Mouse (Mus musculus): Measurements from ENCODE around the gene Sgms2. TPM values are rescaled to one million over a fixed set of nuclear protein-coding genes. Genes with fewer than 3 reads are reported as not detected.

The Sgms2 gene
- polyA plus RNA-seq, 1 experiment: 4.2 TPM

DNA sequence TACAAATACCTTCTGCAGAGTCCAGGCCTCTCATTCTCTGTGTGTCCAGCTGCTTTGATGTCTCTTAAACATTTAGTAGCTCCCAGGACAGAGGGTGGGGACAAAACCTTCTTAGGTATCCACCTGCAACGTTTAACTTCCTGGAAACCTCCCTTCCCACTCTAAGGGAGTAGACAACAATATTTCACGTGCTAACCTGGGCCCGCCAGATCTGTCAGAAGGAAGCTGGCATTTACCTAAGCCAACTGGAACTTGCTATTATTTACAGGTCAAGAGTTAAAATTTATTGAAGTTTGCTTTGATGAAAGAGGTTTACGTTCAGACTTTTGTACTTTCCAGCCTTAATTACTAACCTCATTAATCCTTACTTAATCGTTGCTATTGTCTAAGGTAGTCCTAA is 2.2 kb downstream of the Sgms2 start:
- H3K4me2 ChIP-seq (ENCODE audit: low read depth): peak overlapping the region; percentile 76
- no peaks in the 10 kb centered on the region for H3K27me3 ChIP-seq (ENCODE audit: control insufficient read depth, insufficient read depth, insufficient read length)
- H3K79me2 ChIP-seq (ENCODE audit: control insufficient read depth, insufficient read depth): peaks cover 4% of the 10 kb centered on the region
- H3ac ChIP-seq (ENCODE audit: control insufficient read depth, insufficient read length): no peak overlapping the region
- TF ChIP-seq TCF3 (IDR thresholded peaks at IDR 0.05; ENCODE audit: insufficient read length, low read depth): no peak
- no peak for TF ChIP-seq TCF12 (IDR thresholded peaks at IDR 0.05; ENCODE audit: insufficient read depth, poor library complexity, severe bottlenecking)
- no peak for TF ChIP-seq SRF (IDR thresholded peaks at IDR 0.05; ENCODE audit: control insufficient read depth, insufficient read length, low read depth)
- TF ChIP-seq POLR2A (IDR thresholded peaks at IDR 0.05; ENCODE audit: insufficient read length, low read depth): no peak
- no peak for TF ChIP-seq USF1 (IDR thresholded peaks at IDR 0.05; ENCODE audit: low read depth)
- TF ChIP-seq E2F4 (IDR thresholded peaks at IDR 0.05; ENCODE audit: insufficient read depth): no peak
- TF ChIP-seq CEBPB (IDR thresholded peaks at IDR 0.05; ENCODE audit: insufficient read depth, poor library complexity, severe bottlenecking): no peak
- no peak for TF ChIP-seq MYOD1 (IDR thresholded peaks at IDR 0.05; ENCODE audit: control insufficient read depth in 1 of 3, insufficient read length in 2 of 3, low read depth in 2 of 3)
- no peaks in the 10 kb centered on the region for H3K36me3 ChIP-seq (ENCODE audit: control insufficient read depth, insufficient read depth)
- peak overlapping the region; percentile 47 for H3K4me3 ChIP-seq

DNA sequence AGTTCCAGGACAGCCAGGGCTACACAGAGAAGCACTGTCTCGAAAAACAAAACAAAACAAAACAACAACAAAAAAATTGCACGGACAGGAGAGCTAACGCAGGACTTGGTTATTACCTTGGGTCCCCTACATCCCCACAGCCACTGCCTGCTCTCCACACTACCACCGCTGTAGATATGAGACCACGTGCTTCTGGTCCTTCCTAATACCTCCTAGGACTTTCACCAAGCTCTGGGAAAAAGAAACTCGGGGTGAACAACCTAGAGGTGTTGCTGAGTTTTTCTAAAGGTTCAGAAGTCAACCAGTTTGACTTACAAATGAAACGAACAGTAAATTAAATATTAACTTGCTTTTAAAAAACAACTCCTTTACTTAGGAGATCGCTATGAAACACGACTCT is 2.8 kb downstream of the Sgms2 start:
- TF ChIP-seq E2F4 (IDR thresholded peaks at IDR 0.05; ENCODE audit: insufficient read depth): no peak
- TF ChIP-seq USF1 (IDR thresholded peaks at IDR 0.05; ENCODE audit: low read depth): no peak
- TF ChIP-seq MYOG (IDR thresholded peaks at IDR 0.05; ENCODE audit: control insufficient read depth in 1 of 3, insufficient read depth in 1 of 3, insufficient read length in 2 of 3, low read depth in 2 of 3): no peak
- TF ChIP-seq MYOD1 (IDR thresholded peaks at IDR 0.05; ENCODE audit: control insufficient read depth in 1 of 3, insufficient read length in 2 of 3, low read depth in 2 of 3): no peak
- no peak for TF ChIP-seq SRF (IDR thresholded peaks at IDR 0.05; ENCODE audit: control insufficient read depth, insufficient read length, low read depth)
- no peaks in the 10 kb centered on the region for H3K27me3 ChIP-seq (ENCODE audit: control insufficient read depth, insufficient read depth, insufficient read length)
- peak overlapping the region; percentile 76 for H3K4me2 ChIP-seq (ENCODE audit: low read depth)
- H3K36me3 ChIP-seq (ENCODE audit: control insufficient read depth, insufficient read depth): no peaks in the 10 kb centered on the region
- H3K4me3 ChIP-seq: peak overlapping the region; percentile 47
- H3ac ChIP-seq (ENCODE audit: control insufficient read depth, insufficient read length): no peak overlapping the region
- peaks cover 4% of the 10 kb centered on the region for H3K79me2 ChIP-seq (ENCODE audit: control insufficient read depth, insufficient read depth)

DNA sequence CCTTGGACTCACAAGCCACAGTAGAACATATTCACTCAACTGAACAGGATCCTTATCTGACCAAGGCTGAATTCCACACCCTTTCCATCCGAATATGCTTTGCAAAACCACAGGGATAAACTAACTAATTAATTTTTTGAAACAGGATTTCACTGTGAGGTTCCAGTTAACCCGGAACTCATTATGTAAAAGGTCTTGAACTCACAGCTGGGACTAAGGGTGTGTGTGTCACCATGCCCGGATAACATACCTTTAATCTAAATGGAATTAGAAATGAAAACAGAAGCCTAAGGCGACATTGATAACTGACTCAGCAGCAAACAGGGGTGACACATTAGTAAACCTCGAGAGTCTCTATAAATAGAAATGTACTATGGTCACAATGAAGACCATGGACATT is 5.8 kb downstream of the Sgms2 start:
- no peak for TF ChIP-seq REST (IDR thresholded peaks at IDR 0.05; ENCODE audit: insufficient read depth, insufficient read length)
- no peak for TF ChIP-seq TCF3 (IDR thresholded peaks at IDR 0.05; ENCODE audit: insufficient read length, low read depth)
- TF ChIP-seq POLR2AphosphoS2 (IDR thresholded peaks at IDR 0.05; ENCODE audit: insufficient read length, low read depth): no peak
- no peak for TF ChIP-seq USF1 (IDR thresholded peaks at IDR 0.05; ENCODE audit: low read depth)
- no peak for TF ChIP-seq MYOG (IDR thresholded peaks at IDR 0.05; ENCODE audit: control insufficient read depth in 1 of 3, insufficient read depth in 1 of 3, insufficient read length in 2 of 3, low read depth in 2 of 3)
- no peak for TF ChIP-seq SRF (IDR thresholded peaks at IDR 0.05; ENCODE audit: control insufficient read depth, insufficient read length, low read depth)
- no peak for TF ChIP-seq POLR2A (IDR thresholded peaks at IDR 0.05; ENCODE audit: insufficient read length, low read depth)
- no peak for TF ChIP-seq E2F4 (IDR thresholded peaks at IDR 0.05; ENCODE audit: insufficient read depth)
- TF ChIP-seq CEBPB (IDR thresholded peaks at IDR 0.05; ENCODE audit: insufficient read depth, poor library complexity, severe bottlenecking): no peak
- no peak for TF ChIP-seq MYOD1 (IDR thresholded peaks at IDR 0.05; ENCODE audit: control insufficient read depth in 1 of 3, insufficient read length in 2 of 3, low read depth in 2 of 3)

DNA sequence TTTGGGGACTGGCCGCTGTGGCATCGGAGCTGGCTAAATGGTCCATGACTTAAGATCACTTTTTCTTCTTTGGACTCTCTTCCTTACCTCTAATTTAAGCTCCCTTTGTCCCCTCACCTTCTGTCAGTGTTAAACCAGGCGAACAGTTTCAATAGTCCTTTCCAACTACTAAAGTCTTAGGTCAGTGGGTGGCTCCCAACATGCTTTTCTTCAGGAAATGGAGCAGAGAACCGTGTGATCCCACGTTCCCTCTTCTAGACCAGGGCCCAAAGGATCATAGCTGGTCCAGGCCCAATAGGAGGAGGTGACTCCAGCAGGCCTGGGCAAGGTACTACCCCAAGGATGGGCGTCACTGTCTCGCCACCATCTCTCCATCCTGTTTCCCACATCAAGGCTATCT is 7.6 kb downstream of the Sgms2 start:
- no peak overlapping the region for H3ac ChIP-seq (ENCODE audit: control insufficient read depth, insufficient read length)
- no peak overlapping the region for H3K4me3 ChIP-seq
- peaks cover 4% of the 10 kb centered on the region for H3K79me2 ChIP-seq (ENCODE audit: control insufficient read depth, insufficient read depth)
- H3K4me2 ChIP-seq (ENCODE audit: low read depth): no peak overlapping the region
- H3K27me3 ChIP-seq (ENCODE audit: control insufficient read depth, insufficient read depth, insufficient read length): no peaks in the 10 kb centered on the region
- TF ChIP-seq POLR2A (IDR thresholded peaks at IDR 0.05; ENCODE audit: insufficient read length, low read depth): no peak
- no peak for TF ChIP-seq E2F4 (IDR thresholded peaks at IDR 0.05; ENCODE audit: insufficient read depth)
- TF ChIP-seq REST (IDR thresholded peaks at IDR 0.05; ENCODE audit: insufficient read depth, insufficient read length): no peak
- TF ChIP-seq TCF12 (IDR thresholded peaks at IDR 0.05; ENCODE audit: insufficient read depth, poor library complexity, severe bottlenecking): no peak
- no peak for TF ChIP-seq USF1 (IDR thresholded peaks at IDR 0.05; ENCODE audit: low read depth)
- no peak for TF ChIP-seq POLR2AphosphoS2 (IDR thresholded peaks at IDR 0.05; ENCODE audit: insufficient read length, low read depth)
- no peak for TF ChIP-seq CEBPB (IDR thresholded peaks at IDR 0.05; ENCODE audit: insufficient read depth, poor library complexity, severe bottlenecking)
- TF ChIP-seq SRF (IDR thresholded peaks at IDR 0.05; ENCODE audit: control insufficient read depth, insufficient read length, low read depth): no peak
- no peak for TF ChIP-seq MYOG (IDR thresholded peaks at IDR 0.05; ENCODE audit: control insufficient read depth in 1 of 3, insufficient read depth in 1 of 3, insufficient read length in 2 of 3, low read depth in 2 of 3)
- no peak for TF ChIP-seq MAX (IDR thresholded peaks at IDR 0.05; ENCODE audit: low read depth)
- TF ChIP-seq MYOD1 (IDR thresholded peaks at IDR 0.05; ENCODE audit: control insufficient read depth in 1 of 3, insufficient read length in 2 of 3, low read depth in 2 of 3): no peak
- no peak for TF ChIP-seq TCF3 (IDR thresholded peaks at IDR 0.05; ENCODE audit: insufficient read length, low read depth)
- H3K36me3 ChIP-seq (ENCODE audit: control insufficient read depth, insufficient read depth): no peaks in the 10 kb centered on the region

More for the DNA sequence above, 5.8 kb downstream of the Sgms2 start:
- Histone ChIP-seq H3K4me3 (no peak overlapping the region), H3K79me2 (ENCODE audit: control insufficient read depth, insufficient read depth) (peaks cover 4% of the 10 kb centered on the region), H3ac (ENCODE audit: control insufficient read depth, insufficient read length) (no peak overlapping the region), H3K27me3 (ENCODE audit: control insufficient read depth, insufficient read depth, insufficient read length) (no peaks in the 10 kb centered on the region), H3K36me3 (ENCODE audit: control insufficient read depth, insufficient read depth) (no peaks in the 10 kb centered on the region), H3K4me2 (ENCODE audit: low read depth) (peak overlapping the region; percentile 91)

DNA sequence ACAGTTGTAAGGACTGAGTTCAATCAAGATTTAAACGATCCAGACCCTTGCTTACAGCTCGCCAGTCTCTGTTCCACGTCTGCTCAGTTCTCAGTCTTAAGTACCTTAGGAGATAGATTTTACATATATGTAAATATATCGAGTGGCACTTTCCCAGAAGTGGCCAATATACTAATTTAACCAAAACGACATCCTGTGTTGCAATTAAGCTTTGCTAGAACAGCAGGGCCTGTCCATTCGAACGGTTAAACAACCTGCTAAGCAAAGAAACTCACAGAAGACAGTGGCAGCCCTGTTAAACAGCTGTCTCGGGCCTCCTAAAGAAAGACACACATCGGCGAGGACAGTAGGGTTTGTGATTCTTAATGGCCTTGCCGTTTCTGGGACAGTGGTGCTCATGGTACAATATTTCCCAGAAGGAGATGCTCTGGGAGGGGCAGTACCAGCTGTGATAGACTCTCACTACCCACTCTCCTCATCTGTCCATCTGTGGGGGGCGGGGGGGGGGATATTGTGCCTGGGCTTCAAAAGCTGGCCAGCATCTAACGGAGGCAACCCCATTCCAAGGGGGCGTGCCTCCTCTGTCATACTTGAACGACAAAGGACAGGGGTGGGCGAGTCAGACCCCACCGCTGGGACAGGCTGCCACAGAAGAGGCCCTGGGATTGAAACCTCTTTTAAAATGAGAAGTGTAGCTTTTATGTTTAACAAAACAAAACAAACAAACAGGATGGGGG is 9.1 kb downstream of the Sgms2 start:
- peaks cover 4% of the 10 kb centered on the region for H3K79me2 ChIP-seq (ENCODE audit: control insufficient read depth, insufficient read depth)
- H3K4me3 ChIP-seq: no peak overlapping the region
- no peak overlapping the region for H3ac ChIP-seq (ENCODE audit: control insufficient read depth, insufficient read length)
- TF ChIP-seq TCF3 (IDR thresholded peaks at IDR 0.05; ENCODE audit: insufficient read length, low read depth) (no peak), SRF (IDR thresholded peaks at IDR 0.05; ENCODE audit: control insufficient read depth, insufficient read length, low read depth) (no peak), TCF12 (IDR thresholded peaks at IDR 0.05; ENCODE audit: insufficient read depth, poor library complexity, severe bottlenecking) (no peak), MYOG (IDR thresholded peaks at IDR 0.05; ENCODE audit: control insufficient read depth in 1 of 3, insufficient read depth in 1 of 3, insufficient read length in 2 of 3, low read depth in 2 of 3) (no peak), REST (IDR thresholded peaks at IDR 0.05; ENCODE audit: insufficient read depth, insufficient read length) (no peak), CEBPB (IDR thresholded peaks at IDR 0.05; ENCODE audit: insufficient read depth, poor library complexity, severe bottlenecking) (no peak), MYOD1 (IDR thresholded peaks at IDR 0.05; ENCODE audit: control insufficient read depth in 1 of 3, insufficient read length in 2 of 3, low read depth in 2 of 3) (no peak), POLR2AphosphoS2 (IDR thresholded peaks at IDR 0.05; ENCODE audit: insufficient read length, low read depth) (no peak), USF1 (IDR thresholded peaks at IDR 0.05; ENCODE audit: low read depth) (no peak)
- no peaks in the 10 kb centered on the region for H3K36me3 ChIP-seq (ENCODE audit: control insufficient read depth, insufficient read depth)
- no peak overlapping the region for H3K4me2 ChIP-seq (ENCODE audit: low read depth)
- H3K27me3 ChIP-seq (ENCODE audit: control insufficient read depth, insufficient read depth, insufficient read length): no peaks in the 10 kb centered on the region
